ENCODE assay signal across 9 mouse cellular contexts in genomic region chr9:32709359-32709758, GRCm38 (mm10).
DNase-seq lines count a peak whose midpoint lies in the region; ATAC-seq lines count a peak whose summit lies in the region.
"Had no signal": no experiment of that assay in that cellular context is flagged by ENCODE, and none has a peak within 500 bp of the region (broad histone marks: within the 10 kb centered on the region; RNA-seq: fewer than 3 reads in every experiment).

No protein-coding gene starts in this region.

- no peak overlapping the region for H3K4me2 ChIP-seq in embryonic facial prominence, embryonic 15.5 days (replicated peaks)
- peak overlapping the region; percentile 16; the same call in 1 of the 2 replicates for H3K4me2 ChIP-seq in liver, embryonic 11.5 days
- H3K4me2 ChIP-seq: forebrain, embryonic 13.5 days had no signal

- H3K4me3 ChIP-seq in embryonic facial prominence, embryonic 15.5 days (replicated peaks): no peak overlapping the region
- no peak overlapping the region for H3K4me3 ChIP-seq in liver, embryonic 11.5 days (ENCODE audit: low read depth, low read length)
- H3K4me3 ChIP-seq: forebrain, embryonic 13.5 days had no signal

- peak; percentile 53 for DNase-seq in thymus, postnatal 25 days
- no peak for DNase-seq in thymus, postnatal 10 days (ENCODE audit: low spot score in 2 of 2)
- no peak for DNase-seq in liver, embryonic 11.5 days (ENCODE audit: low spot score)
- DNase-seq in cerebellum, adult 11 months: no peak
- DNase-seq in right cerebral cortex, postnatal 14 days: no peak
- DNase-seq: adrenal gland, postnatal 10 days had no signal

- ATAC-seq in embryonic facial prominence, embryonic 15.5 days (ENCODE audit: insufficient number of reproducible peaks, low FRiP score, low TSS enrichment, low read depth): no peak
- no peak for ATAC-seq in liver, embryonic 11.5 days (replicated peaks; ENCODE audit: low FRiP score)
- ATAC-seq in monocyte, adult 5-6 weeks (replicated peaks; ENCODE audit: insufficient number of reproducible peaks, low FRiP score, low TSS enrichment, poor library complexity, severe bottlenecking): no peak
- ATAC-seq: forebrain, embryonic 13.5 days had no signal

- H3K27me3 ChIP-seq in embryonic facial prominence, embryonic 15.5 days: no peaks in the 10 kb centered on the region
- no peaks in the 10 kb centered on the region for H3K27me3 ChIP-seq in liver, embryonic 11.5 days (replicated peaks; ENCODE audit: control insufficient read depth, insufficient read depth, low read length)

- H3K9ac ChIP-seq in embryonic facial prominence, embryonic 15.5 days: no peak overlapping the region
- no peak overlapping the region for H3K9ac ChIP-seq in liver, embryonic 11.5 days (ENCODE audit: low read depth, low read length)
- H3K9ac ChIP-seq: forebrain, embryonic 13.5 days had no signal

- no peaks in the 10 kb centered on the region for H3K36me3 ChIP-seq in embryonic facial prominence, embryonic 15.5 days
- H3K36me3 ChIP-seq in liver, embryonic 11.5 days (ENCODE audit: control insufficient read depth, insufficient read depth, low read length): no peaks in the 10 kb centered on the region

- no peaks in the 10 kb centered on the region for H3K9me3 ChIP-seq in embryonic facial prominence, embryonic 15.5 days (replicated peaks)
- H3K9me3 ChIP-seq in liver, embryonic 11.5 days (ENCODE audit: control insufficient read depth, low read length): no peaks in the 10 kb centered on the region
- H3K9me3 ChIP-seq: forebrain, embryonic 13.5 days had no signal

- WGBS in embryonic facial prominence, embryonic 15.5 days: 8% methylated on average over 5 of the region's 5 CpGs
- WGBS in liver, embryonic 11.5 days: 8% methylated on average over 5 of the region's 5 CpGs

- peak overlapping the region; percentile 63 for H3K27ac ChIP-seq in embryonic facial prominence, embryonic 15.5 days (replicated peaks)
- H3K27ac ChIP-seq in liver, embryonic 11.5 days (ENCODE audit: low read depth, low read length): no peak overlapping the region
- H3K27ac ChIP-seq: forebrain, embryonic 13.5 days had no signal

- H3K4me1 ChIP-seq in embryonic facial prominence, embryonic 15.5 days: peaks cover 55% of the 10 kb centered on the region
- peaks cover 23% of the 10 kb centered on the region for H3K4me1 ChIP-seq in liver, embryonic 11.5 days (replicated peaks; ENCODE audit: control insufficient read depth, insufficient read depth, low read length)
- H3K4me1 ChIP-seq: forebrain, embryonic 13.5 days had no signal
